ENCODE assay signal across 8 mouse cellular contexts in the genomic region with DNA sequence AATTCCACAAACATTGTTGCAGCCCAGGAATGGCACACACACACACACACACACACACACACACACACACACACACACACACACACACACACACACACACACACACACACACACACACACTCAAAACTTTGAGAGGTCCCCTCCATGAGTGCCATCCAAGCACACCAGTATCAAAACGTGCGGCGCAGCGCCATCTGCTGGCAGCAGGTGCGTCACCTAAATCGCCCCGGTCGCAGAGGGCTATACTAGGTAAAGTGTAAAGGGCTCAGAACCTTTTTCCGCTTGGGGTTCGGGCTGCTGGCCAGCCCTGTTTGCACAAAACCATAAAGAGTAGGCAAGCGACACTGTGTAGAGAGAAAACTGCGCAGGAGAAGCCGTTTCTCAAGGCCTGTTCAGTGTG.
A peak's percentile ranks its signal among the peaks of the same experiment; 100 is the strongest.
DNase-seq lines count a peak whose midpoint lies in the region; ATAC-seq and TF ChIP-seq lines count a peak whose summit lies in the region.

No protein-coding gene starts in this region.

- 2% methylated on average over 13 of the region's 13 CpGs for WGBS in embryonic facial prominence, embryonic 12.5 days
- WGBS in heart, embryonic 13.5 days, result 3% methylated on average over 13 of the region's 13 CpGs
- 2% methylated on average over 13 of the region's 13 CpGs for WGBS in liver, adult 2 months
- WGBS in neural tube, embryonic 14.5 days, result 0% methylated on average over 13 of the region's 13 CpGs

- H3K4me3 ChIP-seq in embryonic facial prominence, embryonic 12.5 days, result no peak overlapping the region
- no peak overlapping the region for H3K4me3 ChIP-seq in heart, embryonic 13.5 days
- H3K4me3 ChIP-seq in liver, adult 2 months (ENCODE audit: insufficient read depth, low read depth, low read length), result no peak overlapping the region
- H3K4me3 ChIP-seq in neural tube, embryonic 14.5 days (ENCODE audit: low read depth, low read length), result no peak overlapping the region

- H3K36me3 ChIP-seq in embryonic facial prominence, embryonic 12.5 days, result no peaks in the 10 kb centered on the region
- H3K36me3 ChIP-seq in heart, embryonic 13.5 days, result no peaks in the 10 kb centered on the region
- no peaks in the 10 kb centered on the region for H3K36me3 ChIP-seq in liver, adult 2 months (ENCODE audit: control insufficient read depth, insufficient read depth, low read length)
- H3K36me3 ChIP-seq in neural tube, embryonic 14.5 days (ENCODE audit: control insufficient read depth, insufficient read depth, low read length), result no peaks in the 10 kb centered on the region

- H3K27ac ChIP-seq in embryonic facial prominence, embryonic 12.5 days, result no peak overlapping the region
- H3K27ac ChIP-seq in heart, embryonic 13.5 days (replicated peaks), result no peak overlapping the region
- no peak overlapping the region for H3K27ac ChIP-seq in liver, adult 2 months (replicated peaks; ENCODE audit: insufficient read depth, low read depth, low read length)
- H3K27ac ChIP-seq in neural tube, embryonic 14.5 days (ENCODE audit: low read depth, low read length), result peak overlapping the region; percentile 39; the same call in 1 of the 2 replicates

- no peak overlapping the region for H3K9ac ChIP-seq in embryonic facial prominence, embryonic 12.5 days
- no peak overlapping the region for H3K9ac ChIP-seq in heart, embryonic 13.5 days
- H3K9ac ChIP-seq in liver, adult 2 months (ENCODE audit: low read depth, low read length), result no peak overlapping the region
- H3K9ac ChIP-seq in neural tube, embryonic 14.5 days (replicated peaks; ENCODE audit: low read depth, low read length), result peak overlapping the region; percentile 16; the same call in 1 of the 2 replicates

- peaks cover 30% of the 10 kb centered on the region for H3K27me3 ChIP-seq in embryonic facial prominence, embryonic 12.5 days
- peaks cover 66% of the 10 kb centered on the region for H3K27me3 ChIP-seq in heart, embryonic 13.5 days (replicated peaks)
- no peaks in the 10 kb centered on the region; the same call in 1 of the 2 replicates for H3K27me3 ChIP-seq in liver, adult 2 months (ENCODE audit: control insufficient read depth, insufficient read depth, low read length)
- no peaks in the 10 kb centered on the region for H3K27me3 ChIP-seq in neural tube, embryonic 14.5 days (ENCODE audit: control insufficient read depth, insufficient read depth, low read length)

- peak; percentile 91 for TF ChIP-seq CTCF in liver, adult 2 months (IDR thresholded peaks at IDR 0.05; ENCODE audit: low read depth, low read length)

- H3K4me2 ChIP-seq in embryonic facial prominence, embryonic 12.5 days (replicated peaks), result no peak overlapping the region
- peak overlapping the region; percentile 22; the same call in 1 of the 2 replicates for H3K4me2 ChIP-seq in heart, embryonic 13.5 days
- H3K4me2 ChIP-seq in neural tube, embryonic 14.5 days (ENCODE audit: low read depth, low read length), result no peak overlapping the region

- H3K9me3 ChIP-seq in embryonic facial prominence, embryonic 12.5 days, result no peaks in the 10 kb centered on the region
- no peaks in the 10 kb centered on the region for H3K9me3 ChIP-seq in heart, embryonic 13.5 days
- no peaks in the 10 kb centered on the region for H3K9me3 ChIP-seq in neural tube, embryonic 14.5 days (ENCODE audit: control insufficient read depth, low read length)

- DNase-seq in spleen, postnatal 10 days (ENCODE audit: low spot score in 2 of 2), result peak; percentile 10 to 57
- DNase-seq in spleen, adult 12 weeks (ENCODE audit: low spot score), result no peak
- DNase-seq in kidney, postnatal 14 days, result peak; percentile 86
- DNase-seq in liver, adult 2 months (ENCODE audit: extremely low read depth, low read depth, low spot score), result peak; percentile 40
- DNase-seq in thymus, postnatal 36 days, result peak; percentile 8 to 29

- H3K79me2 ChIP-seq in liver, adult 2 months (ENCODE audit: control insufficient read depth, insufficient read depth, low read length), result no peaks in the 10 kb centered on the region

- ATAC-seq in embryonic facial prominence, embryonic 12.5 days (ENCODE audit: insufficient number of reproducible peaks, insufficient read depth, low FRiP score, low TSS enrichment), result peak; percentile 69; the same call in 1 of the 2 replicates
- ATAC-seq in heart, embryonic 13.5 days (ENCODE audit: extremely low read depth, insufficient number of reproducible peaks, low FRiP score, low TSS enrichment), result no peak
- ATAC-seq in neural tube, embryonic 14.5 days (ENCODE audit: low read depth), result peak; percentile 85

- no peak for TF ChIP-seq POLR2A in liver, adult 2 months (IDR thresholded peaks at IDR 0.05; ENCODE audit: extremely low read depth, insufficient read depth, low read length)

- H3K4me1 ChIP-seq in embryonic facial prominence, embryonic 12.5 days, result no peaks in the 10 kb centered on the region
- peaks cover 3% of the 10 kb centered on the region; the same call in 1 of the 2 replicates for H3K4me1 ChIP-seq in heart, embryonic 13.5 days
- no peaks in the 10 kb centered on the region for H3K4me1 ChIP-seq in liver, adult 2 months (ENCODE audit: control insufficient read depth, insufficient read depth, low read length)
- H3K4me1 ChIP-seq in neural tube, embryonic 14.5 days (ENCODE audit: control insufficient read depth, insufficient read depth, low read length), result peaks cover 11% of the 10 kb centered on the region; the same call in 1 of the 2 replicates
